Mouse (Mus musculus) megakaryocyte progenitor cell, adult 5-6 weeks (primary cell): ENCODE results near the gene Zfp740. TPM values are rescaled to one million over a fixed set of nuclear protein-coding genes. Genes with fewer than 3 reads are reported as not detected.
"Not testable (repeated sequence)": the region's sequence is repeated elsewhere in the genome, so short reads cannot be mapped to it uniquely, and the experiment has no call there.

ENCODE experiments used
- ATAC-seq: replicated peaks from 2 replicates; pipeline ENCODE4 v1.8.0; 2016; ENCODE audit warnings: mild to moderate bottlenecking, moderate TSS enrichment, inconsistent platforms; ENCODE audit not compliant: poor library complexity
- total RNA-seq, 2 experiments: library from RNA; stranded (forward) in 1 of 2; stranded (reverse) in 1 of 2; fragments of 157-497, 149-512 nt in 1 of 2; fragments of 200-1000 nt in 1 of 2; gene quantifications; 2 replicates each; pipeline versions ENCODE4 v1.2.3 to v1.2.4; 2015 to 2017

The Zfp740 gene
- total RNA-seq, 2 experiments from 2014 or later = 19.7 to 28.3 TPM

DNA sequence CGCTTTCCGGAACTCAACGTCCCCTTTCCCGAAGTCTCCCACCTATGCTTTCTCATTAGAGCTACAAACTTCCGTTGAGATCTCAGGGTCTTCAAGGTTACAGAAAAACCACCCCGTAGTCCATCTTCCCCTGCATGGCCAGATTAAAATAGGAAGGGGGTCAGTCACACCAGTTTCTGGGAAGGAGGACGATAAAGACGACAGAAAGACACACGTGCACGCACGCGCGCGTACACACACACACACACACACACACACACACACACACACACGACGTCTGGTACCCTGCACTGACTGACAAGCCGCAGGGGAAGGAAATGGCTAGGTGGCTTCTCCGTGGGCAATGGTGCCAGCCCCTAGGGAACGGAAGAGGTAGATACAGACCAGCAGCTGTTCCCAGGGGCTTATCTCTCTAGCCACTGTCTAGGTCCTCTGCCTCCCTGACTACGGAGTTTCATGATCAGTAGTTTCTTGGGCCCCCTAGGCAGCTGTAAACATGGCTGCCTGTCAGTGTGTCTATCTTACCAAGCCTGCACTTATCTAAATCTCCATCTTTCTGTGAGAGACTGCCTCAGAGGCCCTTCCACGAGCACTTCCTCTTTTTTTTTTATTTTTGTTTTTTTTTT, 22.1 kb downstream of the Zfp740 start:
- peak; percentile 90 for ATAC-seq

DNA sequence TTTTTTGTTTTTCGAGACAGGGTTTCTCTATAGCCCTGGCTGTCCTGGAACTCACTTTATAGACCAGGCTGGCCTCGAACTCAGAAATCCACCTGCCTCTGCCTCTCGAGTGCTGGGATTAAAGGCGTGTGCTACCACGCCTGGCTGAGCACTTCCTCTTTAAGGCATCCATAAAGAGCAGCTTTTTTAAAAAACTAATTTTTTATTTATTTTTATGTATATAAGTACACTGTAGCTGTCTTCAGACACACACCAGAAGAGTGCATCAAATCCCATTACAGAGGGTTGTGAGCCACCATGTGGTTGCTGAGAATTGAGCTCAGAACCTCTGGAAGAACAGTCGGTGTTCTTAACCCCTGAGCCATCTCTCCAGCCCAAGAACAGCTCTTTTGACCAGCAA, 22.6 kb downstream of the Zfp740 start:
- ATAC-seq = not testable (repeated sequence)

DNA sequence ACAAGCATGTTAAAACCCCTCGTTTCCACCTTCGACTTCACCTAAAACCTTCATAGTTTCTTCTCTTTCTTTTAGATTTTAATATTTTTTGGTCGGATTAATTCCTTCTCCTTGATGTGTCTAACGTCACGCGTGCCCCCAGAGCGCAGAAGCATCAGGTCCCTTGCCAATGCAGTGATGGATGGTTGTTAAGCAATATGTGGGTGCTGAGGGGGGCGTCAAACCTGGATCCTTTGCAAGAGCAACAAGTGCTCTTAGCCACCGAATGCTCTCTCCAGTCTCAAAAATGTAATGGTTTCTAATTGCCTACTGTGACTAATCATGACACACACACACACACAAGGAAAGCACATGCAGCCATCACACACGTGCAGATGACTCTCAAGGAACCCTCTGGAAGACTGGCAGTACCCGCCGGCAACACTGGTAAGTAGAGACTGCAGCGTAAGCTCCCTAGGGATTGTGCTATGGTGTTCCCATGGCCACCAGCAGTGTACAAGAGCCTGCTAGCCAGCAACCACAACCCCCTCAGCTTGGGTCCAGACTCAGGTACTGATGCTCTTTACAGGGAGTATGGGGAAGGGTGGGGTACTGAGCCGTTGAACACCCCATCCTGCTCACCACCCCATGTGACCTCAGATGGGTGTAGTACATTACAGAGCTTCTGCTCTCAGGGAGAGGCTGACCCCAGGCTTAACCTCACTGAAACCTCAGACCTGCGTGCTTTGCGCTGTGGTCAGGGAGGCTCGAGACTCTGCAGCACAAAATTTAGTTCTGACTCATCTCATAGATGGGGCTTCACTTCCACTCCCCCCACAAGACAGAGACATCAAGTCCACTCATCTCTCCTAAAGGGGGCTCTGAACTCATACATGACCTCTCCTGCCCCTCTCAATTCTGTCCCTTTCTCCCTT, 27.6 kb downstream of the Zfp740 start:
- ATAC-seq = peak; percentile 29

DNA sequence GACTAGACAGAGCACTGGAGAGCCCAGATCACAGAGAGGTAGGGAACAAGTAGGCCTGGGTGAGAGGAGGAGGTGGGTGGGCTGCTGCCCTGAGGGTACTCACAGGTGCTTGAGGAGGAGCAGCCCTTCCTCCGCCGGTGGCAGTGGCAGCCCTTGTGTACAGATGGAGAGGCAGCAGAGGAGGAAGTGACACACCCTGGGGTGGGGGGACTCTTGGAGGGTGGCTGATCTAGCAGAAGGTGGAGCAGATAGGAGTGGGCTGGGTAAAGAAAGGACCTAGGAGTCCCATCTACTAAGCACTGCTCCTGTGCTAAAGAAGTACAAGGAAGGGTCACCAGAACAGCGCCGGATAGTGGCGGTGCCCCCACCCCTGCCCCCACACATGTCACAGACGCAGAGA, 28.7 kb downstream of the Zfp740 start, which contains the start of gene Itgb7:
TSS of gene Itgb7 (minus strand) at position 197 of the 400 bp plus-strand sequence.
- peak; percentile 82 for ATAC-seq

DNA sequence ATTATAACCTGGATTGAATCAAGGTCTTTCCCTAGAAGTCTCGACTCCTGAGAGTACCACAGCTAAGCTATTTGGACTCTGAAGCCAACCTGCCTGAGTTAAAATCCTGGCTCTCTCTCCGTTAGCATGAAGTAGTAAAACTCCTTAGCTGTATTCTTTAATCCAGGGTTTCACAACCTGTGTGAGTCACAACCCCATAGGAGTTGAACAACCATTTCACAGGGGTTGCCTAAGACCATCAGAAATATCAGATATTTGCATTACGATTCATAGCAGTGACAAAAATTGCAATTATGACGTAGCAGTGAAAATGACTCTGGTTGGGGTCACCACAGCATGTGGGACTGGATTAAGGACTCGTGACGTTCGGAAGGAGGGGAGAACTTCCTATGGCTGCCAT, 29.7 kb downstream of the Zfp740 start:
- no peak for ATAC-seq

DNA sequence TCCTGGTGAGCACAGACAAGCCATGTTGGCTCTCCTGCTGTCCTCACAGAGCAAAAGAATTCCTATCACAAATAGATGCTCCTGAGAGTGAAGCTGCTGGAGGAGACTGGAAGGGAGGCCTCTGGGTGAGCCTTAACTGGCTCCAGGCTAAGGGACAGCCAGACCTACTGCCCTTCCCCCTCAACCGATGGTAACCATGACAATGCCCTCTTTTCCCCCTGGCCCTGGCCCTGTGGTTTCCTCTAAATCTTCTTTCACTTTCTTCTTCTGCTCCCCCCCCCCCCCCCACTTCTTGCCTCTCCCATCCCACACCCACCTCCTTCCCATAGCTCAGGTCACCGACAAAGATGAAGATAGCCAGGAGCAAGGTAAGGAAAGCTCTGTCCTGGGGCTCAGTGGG, 30.8 kb downstream of the Zfp740 start:
- ATAC-seq = 0 out of 2 replicates have a peak, but pooled peaks have one; percentile 23

DNA sequence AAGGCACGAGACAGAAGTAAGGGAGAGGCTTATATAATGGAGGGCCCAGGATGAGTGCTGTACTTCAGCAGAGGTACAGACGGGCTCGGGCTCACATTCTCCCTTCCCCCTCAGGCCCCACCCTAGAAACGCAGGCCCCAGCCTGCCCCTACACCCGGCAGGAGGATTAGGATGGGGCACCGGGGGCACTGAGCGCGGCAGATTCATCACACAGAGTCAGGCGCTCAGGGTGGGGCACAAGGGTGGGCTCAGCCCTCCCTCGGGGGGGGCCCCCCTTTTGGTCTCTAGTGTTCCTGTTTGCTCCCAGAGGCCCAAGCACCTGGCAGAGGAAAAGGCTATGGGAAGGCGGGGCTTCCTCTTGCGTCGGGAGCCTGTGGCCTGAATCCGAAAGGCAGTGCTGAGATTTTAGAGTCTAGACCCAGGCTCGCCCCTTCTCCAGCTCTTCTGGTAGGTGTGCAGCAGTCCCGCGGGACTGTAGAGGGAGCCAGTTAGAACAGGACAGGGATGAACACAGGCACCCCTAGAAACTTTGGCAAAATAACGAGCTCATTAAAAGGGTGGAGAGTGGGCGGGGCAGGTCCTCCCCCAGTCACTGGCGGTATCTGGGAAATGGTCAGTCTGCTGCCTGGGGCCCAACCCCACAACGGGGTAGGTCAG, 32.5 kb downstream of the Zfp740 start:
- ATAC-seq = no peak

DNA sequence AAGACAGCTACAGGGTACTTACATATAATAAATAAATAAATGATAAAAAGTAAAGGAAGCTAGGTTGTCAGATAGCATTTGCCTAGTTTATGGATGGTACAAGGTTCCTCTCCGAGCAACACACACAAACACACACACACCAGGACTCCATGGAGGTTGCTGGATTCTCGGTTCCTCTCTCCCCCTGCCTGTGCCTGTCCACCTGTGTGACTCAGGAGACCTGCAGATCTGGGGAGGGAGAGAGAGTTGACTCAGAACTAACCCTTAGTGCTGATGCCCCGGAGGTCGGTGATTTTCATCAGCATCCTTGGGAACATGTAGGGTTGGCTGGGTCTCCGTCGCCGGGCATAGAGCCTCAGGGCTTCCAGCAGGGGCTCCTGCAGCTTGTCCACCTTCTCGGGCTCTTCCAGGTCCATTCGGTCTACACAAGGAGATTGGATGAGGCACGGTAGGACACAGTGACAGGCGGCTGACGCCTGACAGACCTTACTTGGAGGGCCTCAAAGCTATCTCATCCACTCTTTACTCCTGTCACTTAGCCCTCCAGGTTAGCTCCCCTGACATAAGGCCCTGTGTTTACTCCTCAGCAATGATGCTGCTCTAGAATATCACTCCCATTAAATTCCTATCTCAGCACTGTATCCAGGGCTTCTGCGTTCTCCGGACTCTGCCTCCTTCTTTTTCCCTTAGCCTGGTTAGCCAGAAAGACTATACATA, 35.7 kb downstream of the Zfp740 start:
- ATAC-seq = no peak

DNA sequence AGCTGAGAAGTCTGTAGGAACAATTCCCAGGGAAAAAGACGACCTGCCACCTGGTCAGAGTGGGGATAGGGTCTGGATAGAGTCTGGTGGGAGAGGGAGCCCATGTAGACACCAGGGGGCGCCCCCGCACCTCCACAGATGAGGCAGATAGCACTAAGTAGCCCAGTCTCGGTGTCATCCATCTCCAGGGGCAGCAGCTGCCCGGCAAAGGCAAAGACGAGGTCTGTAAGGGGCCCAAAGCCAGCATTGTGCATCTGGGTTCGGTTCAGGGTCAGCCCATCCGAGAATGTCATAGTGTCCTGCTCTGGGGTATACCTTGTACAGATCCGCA, 36.2 kb downstream of the Zfp740 start:
- ATAC-seq = peak; percentile 77

DNA sequence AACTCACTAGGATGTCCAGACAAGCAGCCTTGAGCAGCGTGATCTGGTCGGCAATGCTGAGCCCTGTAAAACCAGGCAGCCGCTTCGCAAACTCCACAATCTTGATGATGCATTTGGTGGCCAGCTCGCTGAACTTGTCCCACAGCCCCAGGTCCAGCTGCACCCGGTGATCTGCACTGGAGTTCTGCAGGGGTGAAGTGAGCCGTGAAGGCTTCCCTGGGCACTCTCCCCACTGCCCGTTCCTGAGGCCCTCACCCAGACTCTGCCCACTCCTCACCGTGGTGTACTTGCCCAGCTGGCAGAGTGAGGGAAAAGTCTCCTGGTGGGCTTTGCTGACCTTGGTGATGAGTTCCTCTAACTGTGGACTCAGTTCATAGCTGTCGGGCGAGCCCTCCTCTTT, 36.8 kb downstream of the Zfp740 start:
- ATAC-seq = no peak

DNA sequence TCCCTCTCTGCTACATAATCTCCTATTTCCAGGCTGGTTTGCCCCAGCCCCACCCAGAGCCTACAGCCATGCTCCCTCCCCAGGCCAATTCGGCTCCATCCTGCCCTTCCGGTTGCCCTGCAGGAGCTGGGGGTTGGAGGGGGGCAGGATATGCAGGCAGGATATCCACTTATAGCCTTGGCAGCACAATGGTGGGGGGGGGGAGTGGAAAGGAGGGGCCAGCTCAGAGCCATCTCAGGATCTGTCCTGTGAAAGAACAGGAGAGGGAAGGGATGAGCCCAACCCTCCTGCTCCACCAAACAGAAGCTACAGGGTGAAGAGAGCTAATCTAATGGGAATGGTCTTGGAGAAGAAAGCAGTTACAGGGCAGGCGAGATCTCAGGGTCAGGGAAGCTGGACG, 37.6 kb downstream of the Zfp740 start:
- ATAC-seq = no peak

DNA sequence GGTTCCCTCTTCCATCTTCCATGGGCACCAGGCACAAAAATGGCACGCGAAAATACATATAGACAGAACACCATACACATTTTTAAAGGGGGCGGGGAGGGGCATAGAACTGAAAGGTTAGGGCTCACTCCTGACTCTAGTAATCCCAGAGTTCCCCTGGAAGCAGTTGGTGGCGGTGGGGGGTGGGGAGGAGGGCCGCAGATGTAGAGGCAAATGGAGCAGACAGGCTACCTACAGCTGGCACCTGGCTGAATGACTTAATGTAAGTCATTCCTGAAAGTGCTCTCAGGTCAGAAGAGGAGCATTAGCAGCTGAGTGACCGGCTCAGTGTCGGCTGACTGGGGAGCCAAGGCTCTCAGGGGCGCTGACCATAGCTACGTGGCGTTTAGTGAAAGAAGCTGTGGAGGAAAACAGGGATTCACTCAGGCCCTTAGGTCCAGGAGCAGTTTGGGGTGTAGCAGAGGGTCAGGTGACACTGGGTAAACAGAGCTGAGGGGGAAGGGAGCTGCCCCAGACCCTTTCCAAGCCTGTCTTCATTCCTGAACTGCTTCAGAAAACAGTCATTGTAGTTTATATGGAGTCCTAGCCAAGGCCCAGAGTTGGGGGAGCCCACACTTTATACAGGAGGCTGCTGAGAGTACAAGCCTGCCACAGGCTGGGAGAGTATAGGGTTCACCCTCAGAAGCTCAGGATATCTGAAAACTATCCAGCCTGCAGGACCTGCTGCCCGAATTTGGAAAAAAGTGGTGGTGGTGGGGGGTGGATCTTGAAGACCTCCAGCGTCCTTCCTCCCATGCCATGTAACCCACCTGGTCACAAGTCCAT, 39.6 kb downstream of the Zfp740 start:
- ATAC-seq = no peak

DNA sequence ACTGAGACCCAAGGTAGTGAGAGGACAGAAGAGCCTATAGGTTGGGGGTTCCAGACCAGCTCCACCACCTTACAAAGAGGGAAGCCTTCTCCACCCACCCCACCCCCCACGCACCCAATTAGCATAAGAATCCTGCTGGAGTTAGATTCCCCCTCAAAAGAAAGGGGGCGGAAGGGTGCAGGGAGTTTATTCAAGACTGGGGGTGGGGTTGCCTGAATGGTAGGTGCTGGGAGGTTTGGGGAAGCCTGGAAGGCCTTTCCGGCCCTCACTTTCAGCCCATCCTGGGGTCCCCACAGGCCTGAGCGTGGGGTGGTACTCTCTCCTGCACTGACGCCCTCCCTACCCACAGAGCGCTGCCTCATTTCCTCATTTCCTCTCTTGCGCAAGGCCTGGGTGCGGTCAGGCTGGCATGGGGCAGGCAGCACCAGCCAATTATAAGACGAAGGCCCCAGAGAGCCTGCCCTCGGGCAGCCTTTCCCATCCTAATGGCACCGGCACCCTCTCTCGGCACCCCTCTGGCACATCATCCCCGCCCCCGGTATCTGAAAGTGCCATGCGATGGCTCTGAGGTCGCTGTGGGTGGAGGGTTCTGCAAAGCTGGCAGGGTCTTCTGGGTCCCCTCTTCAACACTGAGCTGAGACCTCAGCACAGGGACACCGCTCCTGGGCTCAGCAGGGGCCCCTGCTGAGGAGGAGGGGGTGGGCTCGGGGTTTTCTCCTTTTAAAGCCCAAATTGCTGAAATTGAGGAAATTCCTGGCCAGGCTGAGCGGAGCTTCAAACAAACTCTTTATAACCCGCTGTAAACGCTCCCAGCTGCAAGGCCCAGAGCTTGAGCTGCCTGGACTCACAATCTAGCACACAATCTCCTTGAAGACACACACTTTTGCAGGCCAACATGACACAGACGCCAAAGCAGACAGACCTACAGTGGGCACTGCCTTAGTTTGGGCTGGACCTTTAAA, 40.5 kb downstream of the Zfp740 start:
- ATAC-seq = peak; percentile 70

DNA sequence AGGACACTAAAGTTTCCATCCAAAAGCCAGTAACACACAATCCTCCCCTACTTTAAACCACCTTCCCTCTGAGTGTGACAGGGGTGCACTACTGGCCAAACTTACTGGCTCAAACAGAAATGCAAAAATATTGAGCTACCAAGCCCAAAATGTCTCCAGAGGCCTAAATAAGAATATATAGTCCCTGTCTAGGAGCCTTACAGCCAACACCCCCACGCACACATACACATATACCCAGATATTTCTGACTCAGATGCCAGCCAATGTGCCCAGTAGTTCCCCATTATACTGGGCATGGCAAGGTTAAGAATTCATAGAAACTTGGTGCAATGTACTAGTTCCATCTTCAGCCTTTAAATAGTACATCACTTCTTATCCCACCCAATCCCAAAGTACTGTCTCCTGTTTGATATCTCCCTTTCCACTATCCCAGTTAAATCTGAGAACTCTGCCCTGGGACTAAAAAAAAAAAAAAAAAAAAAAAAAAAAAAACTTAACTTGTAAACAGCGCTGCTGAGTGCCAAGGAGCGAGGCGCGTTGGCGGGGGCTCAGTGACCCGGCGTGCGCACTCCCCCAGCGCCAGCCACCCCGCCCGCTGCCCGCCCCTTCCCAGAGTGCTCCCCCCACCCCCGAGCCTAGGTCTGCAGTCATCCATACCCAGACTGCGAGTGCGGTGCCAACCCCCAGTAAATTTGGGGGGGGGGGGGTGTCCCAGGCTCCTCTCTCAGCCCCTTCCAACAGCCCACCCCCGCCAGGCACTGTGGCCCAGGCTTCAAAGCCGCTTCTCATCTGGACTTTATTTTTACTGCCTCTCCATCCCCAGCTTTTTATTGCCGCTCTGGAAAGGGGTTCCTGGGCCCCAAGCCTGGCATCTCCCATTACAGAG, 41.5 kb downstream of the Zfp740 start:
- ATAC-seq = no peak

DNA sequence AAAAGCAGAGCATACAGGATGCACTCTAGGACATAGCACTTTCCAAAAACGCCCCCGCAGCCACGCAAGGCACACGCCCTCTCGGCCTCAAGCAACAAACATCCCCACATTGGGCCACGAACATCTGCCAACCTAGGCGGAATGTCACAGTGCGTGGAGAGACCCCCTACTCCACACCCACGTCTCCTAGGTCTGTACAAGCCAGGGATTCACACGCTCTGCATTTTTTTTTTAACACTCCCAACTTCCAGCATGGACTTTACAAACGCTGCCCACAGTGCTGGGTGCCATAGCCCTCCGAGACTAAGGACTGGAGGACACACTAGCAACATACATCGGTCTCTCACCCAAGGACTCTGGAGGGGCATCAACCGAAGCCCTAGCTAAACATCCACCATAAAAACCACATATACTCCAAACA, 42.4 kb downstream of the Zfp740 start:
- no peak for ATAC-seq

DNA sequence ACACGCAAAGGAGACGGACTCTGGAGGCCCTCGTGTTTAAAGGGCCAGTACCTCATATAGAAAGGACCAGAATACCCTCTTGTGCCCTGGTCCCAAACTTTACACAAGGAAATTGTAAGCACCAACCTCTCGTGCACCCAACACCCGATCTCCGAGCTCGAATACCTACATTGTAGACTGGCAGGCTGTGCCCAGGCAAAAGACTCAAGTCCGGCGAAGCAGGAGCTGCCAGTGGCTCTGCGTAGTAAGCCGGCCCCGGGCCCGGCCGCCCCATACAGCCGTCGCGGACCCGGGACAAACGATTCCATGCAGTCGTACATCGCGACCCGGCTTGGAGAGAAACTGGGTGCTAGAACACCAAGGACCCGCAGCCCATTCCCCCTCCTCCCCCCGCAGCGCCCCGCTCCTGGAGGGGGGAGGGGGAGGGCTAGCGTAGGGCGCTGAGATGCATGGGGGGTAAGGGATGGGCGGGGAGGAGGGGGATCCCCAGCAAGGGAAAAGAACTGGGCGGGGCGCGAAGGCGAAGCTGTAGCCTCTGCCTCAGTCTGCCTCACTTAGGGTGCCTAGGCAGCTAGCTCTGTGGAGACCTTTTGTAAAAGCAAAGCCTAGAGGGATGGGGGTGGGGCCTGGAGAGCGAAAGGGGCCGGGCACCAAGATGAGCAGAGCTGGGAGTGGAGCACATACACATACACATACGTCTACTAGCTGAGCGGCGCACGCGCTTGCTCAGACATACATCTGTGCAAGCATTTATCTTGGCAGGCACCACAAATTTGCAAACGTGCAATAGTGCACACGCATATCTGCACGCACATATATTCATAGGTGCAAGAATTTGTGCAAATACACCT, 43.1 kb downstream of the Zfp740 start:
- peak; percentile 51 for ATAC-seq

DNA sequence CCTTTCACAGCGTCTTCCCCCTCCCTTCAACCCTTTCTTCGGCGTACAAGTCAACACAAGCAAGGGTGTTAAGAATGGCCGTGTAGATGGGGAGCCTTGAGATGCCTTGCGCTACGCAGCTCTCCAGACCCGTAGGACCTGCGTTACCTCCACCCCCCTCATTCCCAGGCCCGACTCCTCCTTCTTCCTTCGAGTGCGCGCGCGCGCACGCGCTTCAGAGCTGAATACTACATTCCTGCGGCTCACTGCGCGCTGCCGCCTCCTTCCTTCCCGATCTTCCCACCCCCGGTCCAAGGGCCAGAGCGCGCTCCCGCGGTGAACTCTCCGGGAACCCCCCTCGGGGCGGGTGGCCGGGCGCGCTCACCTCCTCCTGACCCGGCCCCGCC, 43.8 kb downstream of the Zfp740 start:
- peak; percentile 48 for ATAC-seq
